Comparison of ENCODE assay signal across 11 mouse cellular contexts in genomic region chr10:20006333-20007093, GRCm38 (mm10).
DNase-seq lines count a peak whose midpoint lies in the region; ATAC-seq lines count a peak whose summit lies in the region.
"Had no signal": no experiment of that assay in that cellular context is flagged by ENCODE, and none has a peak within 500 bp of the region (broad histone marks: within the 10 kb centered on the region; RNA-seq: fewer than 3 reads in every experiment).

No protein-coding gene starts in this region.

- peaks cover 2 to 19% of the 10 kb centered on the region in 2 experiments; a peak in 3 of 4 replicates for H3K4me1 ChIP-seq in heart, embryonic 14.5 days (ENCODE audit: control insufficient read depth in 2 of 2, insufficient read depth in 2 of 2, low read length in 2 of 2)
- 0 out of 2 replicates have a peak, but pooled peaks cover 6% of the 10 kb centered on the region for H3K4me1 ChIP-seq in midbrain, embryonic 14.5 days (ENCODE audit: control insufficient read depth, insufficient read depth, low read length)

- H3K9me3 ChIP-seq in heart, embryonic 14.5 days (ENCODE audit: control insufficient read depth, low read length) = no peaks in the 10 kb centered on the region
- no peaks in the 10 kb centered on the region for H3K9me3 ChIP-seq in midbrain, embryonic 14.5 days (ENCODE audit: control insufficient read depth, low read length)
- H3K9me3 ChIP-seq: midbrain, embryonic 12.5 days had no signal

- H3K36me3 ChIP-seq in heart, embryonic 14.5 days (ENCODE audit: control insufficient read depth, insufficient read depth, low read length) = no peaks in the 10 kb centered on the region
- no peaks in the 10 kb centered on the region for H3K36me3 ChIP-seq in midbrain, embryonic 14.5 days (ENCODE audit: control insufficient read depth, insufficient read depth, low read length)
- H3K36me3 ChIP-seq: midbrain, embryonic 12.5 days had no signal

- peak overlapping the region; percentile 19 for H3K4me2 ChIP-seq in heart, embryonic 14.5 days (ENCODE audit: low read length)
- H3K4me2 ChIP-seq in midbrain, embryonic 14.5 days (ENCODE audit: low read length) = peak overlapping the region; percentile 15; the same call in 1 of the 2 replicates
- H3K4me2 ChIP-seq: liver, embryonic 11.5 days; midbrain, embryonic 12.5 days had no signal

- H3K27ac ChIP-seq in heart, embryonic 14.5 days (replicated peaks in 1 of 2; ENCODE audit: control insufficient read depth in 1 of 2, insufficient read depth in 1 of 2, low read depth in 2 of 2, low read length in 2 of 2) = no peak overlapping the region; a peak in 1 of 4 replicates
- H3K27ac ChIP-seq in midbrain, embryonic 14.5 days (replicated peaks; ENCODE audit: low read depth, low read length) = no peak overlapping the region
- H3K27ac ChIP-seq: midbrain, embryonic 12.5 days had no signal

- peak; percentile 72 for ATAC-seq in cerebellum, adult (ENCODE audit: insufficient number of reproducible peaks, low FRiP score, low TSS enrichment)
- no peak for ATAC-seq in heart, embryonic 14.5 days (ENCODE audit: insufficient number of reproducible peaks, insufficient read depth, low FRiP score, low read depth)
- ATAC-seq in common myeloid progenitor, adult 5-6 weeks (replicated peaks; ENCODE audit: low read depth, poor library complexity, severe bottlenecking) = peak; percentile 34; the same call in 1 of the 2 replicates
- no peak for ATAC-seq in midbrain, embryonic 14.5 days (ENCODE audit: low FRiP score, low TSS enrichment)

- no peak overlapping the region for H3K9ac ChIP-seq in heart, embryonic 14.5 days (ENCODE audit: low read length)
- no peak overlapping the region for H3K9ac ChIP-seq in midbrain, embryonic 14.5 days (replicated peaks; ENCODE audit: low read length)
- H3K9ac ChIP-seq: midbrain, embryonic 12.5 days had no signal

- no peak overlapping the region for H3K4me3 ChIP-seq in heart, embryonic 14.5 days (ENCODE audit: control insufficient read depth in 1 of 2, insufficient read depth in 1 of 2, low read depth in 1 of 2, low read length in 2 of 2)
- no peak overlapping the region for H3K4me3 ChIP-seq in midbrain, embryonic 14.5 days (replicated peaks; ENCODE audit: low read depth, low read length)
- H3K4me3 ChIP-seq: midbrain, embryonic 12.5 days had no signal

- no peaks in the 10 kb centered on the region for H3K27me3 ChIP-seq in heart, embryonic 14.5 days (ENCODE audit: control insufficient read depth, insufficient read depth, low read length)
- H3K27me3 ChIP-seq in midbrain, embryonic 14.5 days (ENCODE audit: control insufficient read depth, insufficient read depth, low read length) = no peaks in the 10 kb centered on the region

- WGBS in heart, embryonic 14.5 days = 48% methylated on average over 17 of the region's 17 CpGs
- 19% methylated on average over 17 of the region's 17 CpGs for WGBS in midbrain, embryonic 14.5 days

- no peak for DNase-seq in cerebellum, adult 11 months
- DNase-seq in heart, adult 8-10 months (ENCODE audit: low spot score) = no peak
- DNase-seq in midbrain, embryonic 14.5 days = peak; percentile 44
- no peak for DNase-seq in lung, postnatal 25 days (ENCODE audit: low spot score)
- no peak for DNase-seq in MN1 (ENCODE audit: low spot score)
- DNase-seq: kidney, adult 11 months had no signal

Comparison
In these comparisons a context has a peak if more than half of its experiments do, and no peak if none do; other contexts are left out.
1. ATAC-seq: peak in cerebellum, adult (single experiment) and common myeloid progenitor, adult 5-6 weeks (single experiment); none in heart, embryonic 14.5 days (single experiment) and midbrain, embryonic 14.5 days (single experiment).